Mouse (Mus musculus) olfactory bulb, adult 2 months (tissue): Measurements from ENCODE around the gene Tmem158.

ENCODE experiments used
- CTCF ChIP-seq: fragments of 200-500 bp; IDR thresholded peaks from 2 replicates; pipeline ENCODE4 v1.5.1; 2012; ENCODE audit warnings: low read depth, mild to moderate bottlenecking, low read length, moderate library complexity; ENCODE audit not compliant: insufficient read depth
- POLR2A ChIP-seq: fragments of 200-500 bp; IDR thresholded peaks from 2 replicates; pipeline ENCODE4 v1.6.1; 2012; ENCODE audit warnings: mild to moderate bottlenecking, low read depth, low read length, moderate library complexity; ENCODE audit not compliant: insufficient read depth

GRCm38 (mm10) chr9:123247992-123248391 lies 12.6 kb downstream of the Tmem158 start:
- TF ChIP-seq CTCF (no peak), POLR2A (no peak)
